ENCODE assay signal across 8 mouse cellular contexts in genomic region chr1:55406531-55407375, GRCm38 (mm10). TPM values are rescaled to one million over a fixed set of nuclear protein-coding genes. Genes with fewer than 3 reads are reported as not detected.
A peak's percentile ranks its signal among the peaks of the same experiment; 100 is the strongest.
DNase-seq lines count a peak whose midpoint lies in the region; ATAC-seq lines count a peak whose summit lies in the region.

No protein-coding gene starts in this region.

- peak overlapping the region; percentile 96 for H3K4me2 ChIP-seq in hindbrain, embryonic 13.5 days

- H3K9ac ChIP-seq in hindbrain, embryonic 13.5 days: peak overlapping the region; percentile 87

- intact Hi-C loops in left cerebral cortex, postnatal 25 days (cut with DNase I): loop anchor here (5.0 kb wide), 2 partner anchors 96 to 261 kb away; no protein-coding TSS in a partner anchor

- H3K9me3 ChIP-seq in forebrain, embryonic 10.5 days: no peaks in the 10 kb centered on the region
- no peaks in the 10 kb centered on the region for H3K9me3 ChIP-seq in hindbrain, embryonic 13.5 days

- H3K36me3 ChIP-seq in forebrain, embryonic 10.5 days (replicated peaks): no peaks in the 10 kb centered on the region
- H3K36me3 ChIP-seq in hindbrain, embryonic 13.5 days: no peaks in the 10 kb centered on the region

- peak; percentile 20 for DNase-seq in layer of hippocampus, adult 11-12 months (ENCODE audit: low spot score)
- no peak for DNase-seq in layer of hippocampus, adult 9-11 months
- peak; percentile 25 to 29 for DNase-seq in adrenal gland, postnatal 36 days
- DNase-seq in forebrain, embryonic 10.5 days (ENCODE audit: extremely low spot score, low spot score): peak; percentile 42
- DNase-seq in left cerebral cortex, postnatal 25 days (ENCODE audit: low spot score in 2 of 2): peak; percentile 35 to 36
- peak; percentile 20 for DNase-seq in mesoderm, embryonic 11.5 days (ENCODE audit: low read depth, low spot score)
- peak; percentile 16 for DNase-seq in testis, postnatal 14 days (ENCODE audit: low spot score)

- H3K4me1 ChIP-seq in forebrain, embryonic 10.5 days: peaks cover 31% of the 10 kb centered on the region
- H3K4me1 ChIP-seq in hindbrain, embryonic 13.5 days (replicated peaks): peaks cover 19% of the 10 kb centered on the region

- peak; percentile 12 for ATAC-seq in hindbrain, embryonic 13.5 days (ENCODE audit: low FRiP score)

- peaks cover 47% of the 10 kb centered on the region for H3K27me3 ChIP-seq in forebrain, embryonic 10.5 days (ENCODE audit: poor library complexity, severe bottlenecking)
- H3K27me3 ChIP-seq in hindbrain, embryonic 13.5 days: peaks cover 6% of the 10 kb centered on the region

- H3K27ac ChIP-seq in forebrain, embryonic 10.5 days: peak overlapping the region; percentile 82
- peak overlapping the region; percentile 86 for H3K27ac ChIP-seq in hindbrain, embryonic 13.5 days

- 4% methylated on average over 35 of the region's 35 CpGs for WGBS in forebrain, embryonic 10.5 days
- WGBS in hindbrain, embryonic 13.5 days: 5% methylated on average over 29 of the region's 35 CpGs

- H3K4me3 ChIP-seq in forebrain, embryonic 10.5 days: peak overlapping the region; percentile 77
- H3K4me3 ChIP-seq in hindbrain, embryonic 13.5 days: peak overlapping the region; percentile 88

RNA-seq across cellular contexts. Expression of gene Plcl1, which starts 1.0 kb away (rescaled TPM):
- total RNA-seq in adrenal gland, postnatal 36 days (2021): 1 to 10 TPM; 4.1 to 4.8 TPM
- polyA plus RNA-seq in forebrain, embryonic 10.5 days (2016; fragmentation: Nextera tagmentation; extraction: Ambion mirVana): 0.68 and 0.87 TPM in 2 replicates
- polyA plus RNA-seq in hindbrain, embryonic 13.5 days (2015; fragmentation: Nextera tagmentation; extraction: Ambion mirVana): 4.2 and 4.5 TPM in 2 replicates
- total RNA-seq in left cerebral cortex, postnatal 25 days (2021): 10 to 100 TPM; 23.1 to 25.4 TPM

RNA-seq across cellular contexts. Expression of gene Boll, which starts 43.5 kb away (rescaled TPM):
- total RNA-seq in adrenal gland, postnatal 36 days (2021): under 1 TPM in 1 of 2 experiments, not detected in 1; 0.33 TPM
- polyA plus RNA-seq in forebrain, embryonic 10.5 days (2016; fragmentation: Nextera tagmentation; extraction: Ambion mirVana): 0.20 and 0.30 TPM in 2 replicates
- polyA plus RNA-seq in hindbrain, embryonic 13.5 days (2015; fragmentation: Nextera tagmentation; extraction: Ambion mirVana): 0.10 TPM in 1 of 2 replicates, not detected in the other
- total RNA-seq in left cerebral cortex, postnatal 25 days (2021): under 1 TPM in 1 of 2 experiments, not detected in 1; 0.41 TPM

Comparison
In these comparisons a context has a peak if more than half of its experiments do, and no peak if none do; other contexts are left out.
1. RNA of gene Plcl1, which starts 1.0 kb away (total RNA-seq): 23.1 to 25.4 TPM in left cerebral cortex, postnatal 25 days; 4.1 to 4.8 TPM in adrenal gland, postnatal 36 days; every median in the first group is over 4 times any median in the second.